Mouse (Mus musculus) liver, embryonic 14.5 days (tissue): ENCODE results near the gene Chst8.

ENCODE experiments used
- CTCF ChIP-seq: IDR thresholded peaks from 2 replicates; pipeline ENCODE4 v1.5.1; 2016; ENCODE audit warnings: antibody characterized with exemption, low read depth, control low read depth
- EP300 ChIP-seq: IDR thresholded peaks from 2 replicates; pipeline ENCODE4 v1.6.1; 2016; ENCODE audit warnings: antibody characterized with exemption, low read depth

DNA sequence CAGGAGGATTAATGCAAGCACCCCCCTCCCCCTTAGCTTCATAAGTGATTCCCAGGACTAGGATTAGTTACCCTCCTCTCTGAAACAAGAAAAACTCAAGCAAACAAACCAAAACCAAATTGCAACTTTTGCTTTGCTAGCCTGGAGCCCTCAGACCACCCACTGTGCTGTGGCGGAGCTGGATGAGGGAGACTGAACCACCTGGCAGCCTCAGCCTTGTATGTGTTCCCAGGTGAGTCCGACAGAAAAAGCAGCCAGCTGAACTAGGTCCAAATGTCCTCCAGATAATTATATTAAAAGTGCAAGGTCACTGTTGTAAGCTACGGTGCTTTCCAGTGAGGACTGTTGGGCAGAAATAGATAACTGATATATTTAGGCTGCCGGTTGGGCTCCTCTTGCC is 25.7 kb upstream of the Chst8 start:
- no peak for TF ChIP-seq EP300
- no peak for TF ChIP-seq CTCF
